Mouse (Mus musculus) yolk sac, embryonic 10.5 days (tissue): ENCODE results near the gene Maco1.
A peak's percentile ranks its signal among the peaks of the same experiment; 100 is the strongest.
"Not testable (repeated sequence)": the region's sequence is repeated elsewhere in the genome, so short reads cannot be mapped to it uniquely, and the experiment has no call there.

Experiments used
- DNase-seq: peaks from one replicate; pipeline ENCODE4 v3.0.0-alpha.2; 2017; ENCODE audit warnings: low spot score

Maco1 gene

GRCm38 (mm10) chr4:134858494-134858893 lies 5.3 kb upstream of the Maco1 start:
- DNase-seq, result no peak

GRCm38 (mm10) chr4:134856501-134856900 lies 3.4 kb upstream of the Maco1 start:
- no peak for DNase-seq

- no peak for DNase-seq
Measured at GRCm38 (mm10) chr4:134856056-134856455, 2.9 kb upstream of the Maco1 start.

GRCm38 (mm10) chr4:134855371-134855770 lies 2.2 kb upstream of the Maco1 start:
- no peak for DNase-seq

DNA sequence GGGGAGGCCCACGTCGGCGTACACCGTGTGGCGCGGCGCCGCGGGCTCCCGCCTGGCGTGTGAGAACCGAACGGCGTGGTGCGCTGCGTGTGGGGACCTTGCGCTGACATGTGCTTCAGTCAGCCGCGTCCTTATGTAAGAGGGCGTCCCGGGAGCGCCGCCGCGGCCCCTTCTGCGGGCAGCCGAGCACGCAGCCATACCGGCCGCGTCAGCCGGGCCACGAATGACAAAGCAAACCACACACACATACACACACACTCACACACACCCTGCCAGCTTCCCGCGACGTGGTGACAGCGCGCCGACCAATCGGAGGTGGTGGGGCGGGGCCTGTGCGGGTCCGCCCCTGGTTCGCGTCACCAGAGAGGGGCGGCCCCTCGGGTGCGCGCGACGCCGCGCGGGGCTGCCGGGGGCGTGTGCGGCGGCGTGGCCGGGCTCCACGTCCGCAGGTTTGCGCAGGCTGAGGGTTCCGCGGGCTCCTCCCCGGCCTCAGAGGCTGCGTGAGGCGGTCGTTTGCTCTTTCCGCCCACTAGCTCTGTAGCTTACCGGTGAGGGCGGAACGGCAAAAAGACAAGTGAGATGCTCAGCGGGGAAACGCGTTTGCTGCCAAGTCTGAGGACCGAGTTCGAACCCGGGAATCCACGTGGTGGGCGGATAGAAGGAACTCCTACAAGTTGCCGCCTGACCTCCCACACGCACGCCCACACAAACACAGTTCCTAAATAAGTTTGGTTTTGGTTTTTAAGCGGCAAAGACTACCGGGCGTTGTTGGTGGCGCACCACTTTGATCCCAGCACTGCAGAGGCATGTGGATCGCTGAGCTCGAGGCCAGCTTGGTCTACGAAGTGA lies 716 bp upstream of the Maco1 start:
- DNase-seq, result peak; percentile 91

DNA sequence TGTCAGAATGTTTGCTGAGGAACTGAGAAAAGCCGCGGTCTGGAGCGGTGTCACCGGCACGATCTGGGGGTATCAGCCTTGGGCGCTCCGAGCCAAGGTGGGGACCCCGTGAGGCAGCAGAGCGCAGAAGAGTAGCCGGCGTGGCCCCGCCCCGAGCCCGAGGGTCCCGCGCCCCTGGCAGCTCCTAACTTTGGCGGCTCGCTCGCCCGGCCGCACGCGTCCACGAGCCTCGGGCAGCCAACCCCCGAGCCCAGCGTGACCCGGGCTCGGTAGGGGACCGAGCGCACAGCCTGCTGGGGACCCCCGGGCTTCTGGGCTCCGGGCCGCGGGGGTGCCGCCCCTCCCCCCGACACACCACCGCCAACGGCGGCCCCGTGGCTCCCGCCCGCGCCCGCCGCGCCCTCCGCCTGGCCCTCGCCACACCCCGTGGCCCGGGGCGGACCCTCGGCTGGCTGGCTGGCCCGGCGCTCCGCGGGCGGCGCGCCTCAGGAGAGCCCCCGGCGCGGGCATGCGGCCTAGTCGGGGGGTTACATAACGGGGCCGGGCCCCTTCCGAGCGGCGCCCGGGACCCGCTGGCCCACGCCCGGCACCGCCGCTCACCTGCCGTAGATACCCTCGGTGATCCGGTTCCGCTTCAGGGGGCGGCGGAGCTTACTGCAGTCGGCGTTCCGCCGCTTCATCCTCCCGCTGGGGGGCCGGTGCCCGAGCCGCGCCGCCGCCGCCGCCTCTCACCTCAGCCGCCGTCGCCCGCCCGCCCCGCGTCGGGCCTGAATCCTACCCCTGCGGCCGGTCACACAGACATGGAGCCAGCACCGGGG lies 498 bp downstream of the Maco1 start:
- no peak for DNase-seq

DNA sequence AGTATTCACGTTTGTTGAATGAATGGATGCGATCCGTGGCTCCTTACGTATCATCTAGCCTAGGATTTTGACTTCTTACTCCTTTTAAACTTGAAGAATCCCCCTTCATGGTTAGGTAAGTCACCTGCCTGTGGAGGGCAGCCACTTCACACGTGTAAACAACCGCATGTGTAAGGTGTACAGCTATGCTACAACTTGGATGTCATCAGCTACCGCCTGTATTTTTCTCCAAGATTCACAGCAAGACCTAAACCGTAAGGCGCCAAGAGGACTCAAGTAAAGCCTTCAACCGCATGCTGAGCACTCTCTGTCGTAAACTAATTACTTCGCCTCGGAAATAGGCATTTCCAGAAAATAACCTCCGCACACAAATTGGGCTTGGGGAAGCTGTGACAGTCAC lies 1.3 kb downstream of the Maco1 start:
- no peak for DNase-seq

GRCm38 (mm10) chr4:134851236-134851635 lies 1.9 kb downstream of the Maco1 start:
- DNase-seq, result no peak

DNA sequence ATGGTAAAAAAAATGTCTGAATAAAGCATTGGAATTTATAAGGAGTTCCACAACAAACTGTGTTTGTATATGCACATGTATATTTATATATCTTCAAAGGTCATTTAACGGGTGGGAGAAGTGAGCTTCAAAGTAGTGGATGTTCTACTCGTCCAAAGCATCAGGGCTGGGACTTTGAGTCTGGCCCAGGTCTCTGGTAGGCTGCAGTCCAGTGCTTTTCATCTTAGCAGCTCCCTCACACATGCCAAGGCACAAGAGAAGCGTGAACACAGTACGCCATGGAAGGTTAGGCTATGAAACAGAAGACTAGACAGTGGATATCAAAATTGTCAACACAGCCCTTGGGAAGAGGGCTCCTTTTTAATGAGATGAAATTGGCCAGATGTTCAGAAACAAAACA lies 2.6 kb downstream of the Maco1 start:
- DNase-seq, result no peak

DNA sequence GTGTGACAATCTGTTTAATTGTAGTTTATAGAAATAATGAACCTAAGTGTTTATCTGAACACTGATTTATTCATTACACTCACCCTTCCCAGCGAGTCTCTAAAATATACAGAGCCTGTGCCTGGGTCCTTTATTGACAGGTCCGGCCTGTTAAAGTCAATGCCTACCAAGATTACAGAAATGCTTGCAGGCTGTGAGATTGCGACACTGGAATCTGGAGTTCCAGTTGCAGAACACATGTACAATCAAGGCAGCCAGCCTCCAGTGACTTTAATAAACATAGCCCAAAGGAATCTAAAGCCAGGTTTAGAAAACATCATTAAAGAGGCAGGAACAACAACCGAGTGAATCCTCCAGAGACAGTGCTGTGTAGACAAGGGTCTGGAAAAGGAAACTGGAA lies 5.6 kb downstream of the Maco1 start:
- DNase-seq, result no peak

DNA sequence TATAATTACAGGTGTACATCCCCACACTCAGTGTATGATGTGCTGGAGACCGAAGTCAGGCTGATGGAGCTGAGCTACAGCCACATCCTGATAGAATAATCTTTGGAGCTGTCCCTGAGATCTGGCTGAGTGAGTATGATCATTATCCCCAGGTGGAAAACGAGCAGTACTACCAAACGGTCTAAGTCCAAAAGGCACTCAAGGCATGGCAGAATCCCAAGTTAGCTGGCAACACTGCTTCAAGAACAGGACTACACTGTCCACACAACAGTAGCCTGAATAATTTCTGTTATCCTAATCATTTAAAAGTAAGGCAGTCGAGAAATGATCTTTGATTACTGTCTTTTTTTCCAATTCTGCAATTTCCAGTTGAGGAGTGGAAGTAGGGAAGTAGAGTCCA lies 9.6 kb downstream of the Maco1 start:
- no peak for DNase-seq

DNA sequence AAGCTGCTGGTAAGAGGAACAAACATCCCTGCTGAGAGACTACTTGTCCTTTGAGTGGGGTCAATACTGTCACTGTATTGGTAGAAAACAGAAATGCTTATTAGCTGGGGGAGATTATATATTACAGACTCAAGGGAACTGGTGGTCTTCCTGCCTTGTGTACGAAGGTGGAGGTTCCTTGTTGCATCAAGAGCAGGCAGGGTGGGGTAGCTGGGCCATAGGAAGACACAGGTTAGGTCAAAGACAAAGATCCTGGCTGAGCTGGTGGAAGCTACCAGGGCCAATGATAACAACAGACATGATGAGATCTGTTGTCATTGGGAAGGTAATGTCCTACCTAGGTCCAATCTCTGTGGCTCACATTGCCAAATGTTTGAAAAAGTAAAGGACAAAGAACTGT lies 12.9 kb downstream of the Maco1 start:
- DNase-seq, result no peak

DNA sequence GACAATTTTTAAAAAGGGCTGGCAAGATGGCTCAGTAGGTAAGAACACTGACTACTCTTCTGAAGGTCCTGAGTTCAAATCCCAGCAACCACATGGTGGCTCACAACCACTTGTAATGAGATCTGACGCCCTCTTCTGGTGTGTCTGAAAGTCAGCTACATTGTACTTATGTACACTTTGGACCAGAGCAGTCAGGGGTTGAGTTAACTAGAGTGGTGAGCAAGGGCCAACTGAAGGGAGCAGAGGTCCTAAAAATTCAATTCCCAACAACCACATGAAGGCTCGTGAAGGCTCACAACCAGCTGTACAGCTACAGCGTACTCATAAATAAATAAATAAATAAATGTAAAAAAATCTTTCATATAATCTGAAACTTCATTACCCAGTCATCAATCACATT lies 14.4 kb downstream of the Maco1 start:
- not testable (repeated sequence) for DNase-seq

GRCm38 (mm10) chr4:134838221-134838620 lies 14.9 kb downstream of the Maco1 start:
- no peak for DNase-seq

DNA sequence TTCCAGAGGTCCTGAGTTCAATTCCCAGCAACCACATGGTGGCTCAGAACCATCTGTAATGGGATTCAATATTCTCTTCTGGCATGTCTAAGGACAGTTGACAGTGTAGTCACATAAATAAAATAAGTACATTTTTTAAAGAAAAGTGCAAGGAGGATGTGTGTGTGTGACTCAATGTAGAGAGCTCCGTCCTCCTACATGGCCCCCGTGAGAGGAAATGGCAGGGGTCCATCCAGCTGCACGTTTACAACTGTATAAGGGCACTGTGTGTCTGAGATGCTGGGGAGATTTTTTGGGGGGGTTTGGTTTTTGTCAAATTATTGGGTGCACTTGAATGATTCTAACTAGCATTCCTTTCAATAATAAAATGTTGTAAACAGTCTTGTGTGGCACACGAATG lies 17.7 kb downstream of the Maco1 start:
- no peak for DNase-seq

- DNase-seq, result no peak
Measured at GRCm38 (mm10) chr4:134831934-134832333, 21.2 kb downstream of the Maco1 start.

DNA sequence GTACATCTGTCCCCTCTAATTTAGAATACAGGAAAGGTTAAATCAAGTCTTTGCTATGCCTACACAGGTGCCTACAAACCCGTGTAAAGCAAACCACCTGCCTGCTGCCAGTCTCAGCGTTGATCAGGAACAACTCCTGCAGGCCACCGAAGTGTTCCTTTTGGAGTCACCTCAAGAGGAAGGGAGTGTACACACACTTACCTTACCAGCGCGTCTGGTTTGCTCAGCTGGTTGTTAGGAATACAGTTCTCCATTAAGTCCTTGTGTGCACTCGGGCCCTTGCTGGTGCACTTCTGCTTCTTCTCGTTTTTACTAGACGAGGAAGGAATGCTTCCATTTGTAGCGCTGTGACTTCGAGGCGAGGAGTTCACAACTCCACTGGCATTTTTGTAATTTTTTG lies 25.3 kb downstream of the Maco1 start:
- DNase-seq, result no peak

GRCm38 (mm10) chr4:134826348-134826747 lies 26.8 kb downstream of the Maco1 start:
- DNase-seq, result no peak

DNA sequence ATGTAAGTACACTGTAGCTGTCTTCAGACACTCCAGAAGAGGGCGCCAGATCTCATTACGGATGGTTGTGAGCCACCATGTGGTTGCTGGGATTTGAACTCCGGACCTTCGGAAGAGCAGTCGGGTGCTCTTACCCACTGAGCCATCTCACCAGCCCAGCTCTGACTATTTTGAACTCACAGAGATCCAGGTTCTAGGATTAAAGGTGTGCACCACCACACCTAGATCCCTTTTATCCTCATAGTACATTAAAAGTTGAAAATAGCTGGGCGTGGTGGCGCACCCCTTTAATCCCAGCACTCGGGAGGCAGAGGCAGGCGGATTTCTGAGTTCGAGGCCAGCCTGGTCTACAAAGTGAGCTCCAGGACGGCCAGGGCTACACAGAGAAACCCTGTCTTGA lies 27.3 kb downstream of the Maco1 start:
- not testable (repeated sequence) for DNase-seq

DNA sequence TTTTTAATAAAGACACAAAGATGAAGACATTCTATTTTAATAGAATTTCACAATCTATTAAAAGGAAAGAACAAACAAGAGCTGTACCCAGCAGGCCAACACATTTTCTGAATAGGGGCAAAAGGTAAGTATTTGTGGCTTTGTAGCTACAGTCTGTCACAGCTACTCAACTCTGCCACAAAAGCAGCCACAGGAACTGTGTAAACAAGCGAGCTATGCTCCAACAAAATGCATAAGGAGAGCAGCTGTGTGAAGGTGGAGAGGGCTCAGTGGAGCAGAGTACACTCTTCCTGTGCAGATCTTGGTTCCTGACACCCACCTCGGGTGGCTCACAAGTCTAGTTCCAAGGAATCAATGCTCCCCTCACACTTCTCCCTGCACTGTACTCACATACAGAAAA lies 29.6 kb downstream of the Maco1 start:
- no peak for DNase-seq

- no peak for DNase-seq
Measured at GRCm38 (mm10) chr4:134821061-134821460, 32.1 kb downstream of the Maco1 start.

DNA sequence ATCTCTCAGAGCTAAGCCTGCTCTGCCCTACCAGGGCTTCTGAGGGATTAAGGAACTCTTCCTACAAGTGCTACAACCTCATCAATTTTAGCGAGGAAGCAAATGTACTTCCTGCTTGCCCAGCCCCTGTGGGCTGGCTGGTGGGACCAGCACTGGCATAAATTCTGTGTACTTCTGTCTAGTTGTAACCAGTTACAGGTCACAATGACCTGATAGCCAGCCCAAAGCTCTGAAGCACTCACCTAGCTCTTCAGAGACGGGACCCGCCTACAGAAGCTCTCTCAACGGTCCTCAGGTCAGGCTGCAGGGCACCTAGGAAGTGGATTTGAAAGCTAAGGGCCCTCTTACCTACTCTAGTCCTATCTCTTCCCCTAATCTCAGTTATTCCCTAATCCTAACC lies 35.4 kb downstream of the Maco1 start:
- DNase-seq, result no peak

- DNase-seq, result no peak
Measured at GRCm38 (mm10) chr4:134814229-134814571, 38.9 kb downstream of the Maco1 start.
